Mouse (Mus musculus) kidney, postnatal 0 days (tissue): ENCODE data around the gene Abhd16b. TPM values are rescaled to one million over a fixed set of nuclear protein-coding genes. Genes with fewer than 3 reads are reported as not detected.
A peak's percentile ranks its signal among the peaks of the same experiment; 100 is the strongest.

Experiments used
- ATAC-seq: fragments of 200-750 bp; cut with Nextera tagmentation; replicated peaks from 2 replicates; pipeline ENCODE4 v1.8.0; 2017; ENCODE audit warnings: low read depth, moderate number of reproducible peaks, moderate TSS enrichment, moderate library complexity; ENCODE audit not compliant: low FRiP score
- DNase-seq: peaks from one replicate; pipeline ENCODE4 v3.0.0-alpha.2; 2016; ENCODE audit warnings: low spot score
- H3K27ac ChIP-seq: fragments of 300-500 bp; sonication (generic); 2 replicates; pipeline ENCODE4 v1.5.1; 2014; ENCODE audit warnings: mild to moderate bottlenecking
- H3K27me3 ChIP-seq: fragments of 300-500 bp; sonication (generic); 2 replicates; pipeline ENCODE4 v1.6.1; 2014; ENCODE audit warnings: low read length, mixed read lengths; ENCODE audit not compliant: insufficient read depth
- H3K36me3 ChIP-seq: fragments of 300-500 bp; sonication (generic); 2 replicates; pipeline ENCODE4 v1.6.1; 2014; ENCODE audit warnings: low read length, mixed read lengths; ENCODE audit not compliant: insufficient read depth
- H3K4me1 ChIP-seq: fragments of 300-500 bp; sonication (generic); replicated peaks from 2 replicates; pipeline ENCODE4 v1.6.1; 2014; ENCODE audit warnings: antibody characterized with exemption, low read length, mixed read lengths; ENCODE audit not compliant: insufficient read depth
- H3K4me2 ChIP-seq: fragments of 300-500 bp; sonication (generic); 2 replicates; pipeline ENCODE4 v1.6.1; 2014; ENCODE audit warnings: mild to moderate bottlenecking, low read length, moderate library complexity, mixed read lengths
- H3K4me3 ChIP-seq: fragments of 300-500 bp; sonication (generic); replicated peaks from 2 replicates; pipeline ENCODE4 v1.5.1; 2014; ENCODE audit warnings: low read depth, low read length
- H3K9ac ChIP-seq: fragments of 300-500 bp; sonication (generic); 2 replicates; pipeline ENCODE4 v1.6.1; 2014; ENCODE audit warnings: low read depth, low read length
- H3K9me3 ChIP-seq: fragments of 300-500 bp; sonication (generic); replicated peaks from 2 replicates; pipeline ENCODE4 v1.6.1; 2016; ENCODE audit warnings: low read length, inconsistent platforms, mixed read lengths
- CTCF ChIP-seq: IDR thresholded peaks from 2 replicates; pipeline ENCODE4 v1.5.1; 2016; ENCODE audit warnings: antibody characterized with exemption, low read depth, mild to moderate bottlenecking, moderate library complexity
- WGBS: fragments of 180-500 bp; shearing (Covaris S2); extraction: QIAGEN DNeasy Blood & Tissue Kit; methylation state at CpG from one replicate; pipeline ENCODE4 v1.1.7; 2014; 5-methylcytosine and 5-hydroxymethylcytosine counted together
- polyA plus RNA-seq: library from polyadenylated mRNA; unstranded; fragments of >200 nt; fragmentation: Nextera tagmentation; extraction: Ambion mirVana; gene quantifications from 2 replicates; pipeline ENCODE4 v1.2.1, GENCODE M21; 2015

Abhd16b gene
- polyA plus RNA-seq = 0.12 and 0.17 TPM in 2 replicates

- H3K9ac ChIP-seq = no peak within 1 kb of the TSS
- H3K4me1 ChIP-seq = peaks cover under 1% of the 10 kb centered on the region; the same call in 1 of the 2 replicates
- 72% methylated on average over 31 of the region's 31 CpGs for WGBS
- ATAC-seq = no peak
- H3K27ac ChIP-seq = no peak within 1 kb of the TSS
- no peaks in the 10 kb centered on the region for H3K36me3 ChIP-seq
- H3K4me3 ChIP-seq = no peak within 1 kb of the TSS
- no peaks in the 10 kb centered on the region for H3K9me3 ChIP-seq
- no peak for TF ChIP-seq CTCF
- H3K27me3 ChIP-seq = no peaks in the 10 kb centered on the region
- DNase-seq = no peak
- H3K4me2 ChIP-seq = no peak within 1 kb of the TSS
These were observed at the start of gene Abhd16b for GRCm38 (mm10) chr2:181493156-181493927. Abhd16b (plus strand) TSS chr2:181493206.

- Histone ChIP-seq H3K9ac (no peak overlapping the region), H3K4me1 (peaks cover 7% of the 10 kb centered on the region; the same call in 1 of the 2 replicates), H3K4me2 (no peak overlapping the region), H3K27me3 (no peaks in the 10 kb centered on the region), H3K36me3 (no peaks in the 10 kb centered on the region), H3K27ac (no peak overlapping the region), H3K4me3 (no peak overlapping the region), H3K9me3 (no peaks in the 10 kb centered on the region)
- TF ChIP-seq CTCF = no peak
- 72% methylated on average over 4 of the region's 4 CpGs for WGBS
- no peak for ATAC-seq
- DNase-seq = no peak
These were observed 40.8 kb upstream of the Abhd16b start for GRCm38 (mm10) chr2:181452181-181452580.

- Histone ChIP-seq H3K4me1 (peaks cover 11% of the 10 kb centered on the region; the same call in 1 of the 2 replicates), H3K9ac (no peak overlapping the region), H3K9me3 (no peaks in the 10 kb centered on the region), H3K4me3 (no peak overlapping the region), H3K27ac (no peak overlapping the region), H3K36me3 (no peaks in the 10 kb centered on the region), H3K4me2 (no peak overlapping the region), H3K27me3 (no peaks in the 10 kb centered on the region)
- peak; percentile 39 for TF ChIP-seq CTCF
- 36% methylated on average over 1 of the region's 1 CpGs for WGBS
- ATAC-seq (no peak), DNase-seq (no peak)
These were observed 39.7 kb upstream of the Abhd16b start for GRCm38 (mm10) chr2:181453274-181453673.

- Histone ChIP-seq H3K27me3 (no peaks in the 10 kb centered on the region), H3K9ac (no peak overlapping the region), H3K27ac (no peak overlapping the region), H3K9me3 (no peaks in the 10 kb centered on the region), H3K36me3 (no peaks in the 10 kb centered on the region), H3K4me3 (no peak overlapping the region), H3K4me2 (no peak overlapping the region), H3K4me1 (peaks cover 11% of the 10 kb centered on the region; the same call in 1 of the 2 replicates)
- 78% methylated on average over 2 of the region's 2 CpGs for WGBS
- ATAC-seq = no peak
- DNase-seq = peak; percentile 42
- no peak for TF ChIP-seq CTCF
These were observed 37.1 kb upstream of the Abhd16b start for GRCm38 (mm10) chr2:181455899-181456298.

GRCm38 (mm10) chr2:181457831-181458230 lies 35.2 kb upstream of the Abhd16b start:
- H3K27ac ChIP-seq = no peak overlapping the region
- H3K4me1 ChIP-seq = peaks cover 14% of the 10 kb centered on the region; the same call in 1 of the 2 replicates
- peak overlapping the region; percentile 98 for H3K4me2 ChIP-seq
- H3K9me3 ChIP-seq = no peaks in the 10 kb centered on the region
- peak overlapping the region; percentile 95; the same call in 1 of the 2 replicates for H3K9ac ChIP-seq
- 2% methylated on average over 15 of the region's 15 CpGs for WGBS
- H3K36me3 ChIP-seq = no peaks in the 10 kb centered on the region
- no peaks in the 10 kb centered on the region for H3K27me3 ChIP-seq
- DNase-seq (peak; percentile 45), ATAC-seq (no peak)
- H3K4me3 ChIP-seq = peak overlapping the region; percentile 98
- TF ChIP-seq CTCF = no peak

- Histone ChIP-seq H3K36me3 (no peaks in the 10 kb centered on the region), H3K27me3 (no peaks in the 10 kb centered on the region), H3K4me1 (peaks cover 14% of the 10 kb centered on the region; the same call in 1 of the 2 replicates), H3K27ac (peak overlapping the region; percentile 92), H3K4me2 (peak overlapping the region; percentile 98), H3K9ac (peak overlapping the region; percentile 95), H3K4me3 (peak overlapping the region; percentile 98), H3K9me3 (no peaks in the 10 kb centered on the region)
- ATAC-seq (no peak), DNase-seq (peak; percentile 32)
- WGBS = under 1% methylated on average over 57 of the region's 72 CpGs
- TF ChIP-seq CTCF = no peak; the same call in 1 of the 2 replicates
These were observed 34.4 kb upstream of the Abhd16b start for GRCm38 (mm10) chr2:181458411-181459152.
